Mouse (Mus musculus): ENCODE results near the gene Zgpat. TPM values are rescaled to one million over a fixed set of nuclear protein-coding genes. Genes with fewer than 3 reads are reported as not detected.

The Zgpat gene
- total and polyA plus RNA-seq, 3 experiments = 19.3 to 23.9 (median 20.9) TPM

GRCm38 (mm10) chr2:181420903-181421638 lies 56.3 kb downstream of the Zgpat start:
- Histone ChIP-seq H3K9ac (ENCODE audit: insufficient read depth, low read depth) (no peak overlapping the region), H3K9me3 (replicated peaks; ENCODE audit: low read length) (no peaks in the 10 kb centered on the region), H3K27ac (ENCODE audit: insufficient read depth, low read depth) (no peak overlapping the region), H3K36me3 (replicated peaks in 1 of 2; ENCODE audit: control insufficient read depth in 1 of 2, insufficient read depth in 1 of 2, low read length in 1 of 2) (peaks cover 11 to 69% of the 10 kb centered on the region in 2 experiments), H3K27me3 (replicated peaks) (no peaks in the 10 kb centered on the region), H3K79me2 (replicated peaks; ENCODE audit: control insufficient read depth, extremely low read depth, insufficient read depth, poor library complexity, severe bottlenecking) (no peaks in the 10 kb centered on the region), H3K4me2 (ENCODE audit: insufficient read depth, low read depth, poor library complexity, severe bottlenecking) (no peak overlapping the region), H3K4me1 (ENCODE audit: control insufficient read depth in 1 of 2, insufficient read depth in 2 of 2) (peaks cover 0 to 8% of the 10 kb centered on the region in 2 experiments; a peak in 2 of 4 replicates), H3K4me3 (replicated peaks in 1 of 3; ENCODE audit: low read depth in 2 of 3, low read length in 2 of 3, poor library complexity in 1 of 3) (no peak overlapping the region)
- in situ Hi-C loops (cut with MboI; ENCODE audit: low pct_ligation_motif_present, low pct_unique_long_range_greater_than_20kb, low sequenced_read_pairs) (no loop called here), dilution Hi-C loops (cut with MboI; ENCODE audit: extremely low pct_ligation_motif_present, extremely low pct_unique_long_range_greater_than_20kb, low sequenced_read_pairs) (no loop called here)
- no peak for DNase-seq (ENCODE audit: extremely low read depth)
- TF ChIP-seq TBP (conservative IDR thresholded peaks at IDR 0.05; ENCODE audit: low read depth, low read length) (no peak), MYC (IDR thresholded peaks at IDR 0.05; ENCODE audit: low read depth, low read length) (no peak), ZMIZ1 (IDR thresholded peaks at IDR 0.05; ENCODE audit: low read depth, low read length) (no peak), CHD1 (IDR thresholded peaks at IDR 0.05; ENCODE audit: low read depth, low read length) (no peak), ELF1 (IDR thresholded peaks at IDR 0.05; ENCODE audit: low read depth, low read length) (no peak), UBTF (IDR thresholded peaks at IDR 0.05; ENCODE audit: low read depth, low read length) (no peak), MAX (IDR thresholded peaks at IDR 0.05; ENCODE audit: low read length) (no peak)

DNA sequence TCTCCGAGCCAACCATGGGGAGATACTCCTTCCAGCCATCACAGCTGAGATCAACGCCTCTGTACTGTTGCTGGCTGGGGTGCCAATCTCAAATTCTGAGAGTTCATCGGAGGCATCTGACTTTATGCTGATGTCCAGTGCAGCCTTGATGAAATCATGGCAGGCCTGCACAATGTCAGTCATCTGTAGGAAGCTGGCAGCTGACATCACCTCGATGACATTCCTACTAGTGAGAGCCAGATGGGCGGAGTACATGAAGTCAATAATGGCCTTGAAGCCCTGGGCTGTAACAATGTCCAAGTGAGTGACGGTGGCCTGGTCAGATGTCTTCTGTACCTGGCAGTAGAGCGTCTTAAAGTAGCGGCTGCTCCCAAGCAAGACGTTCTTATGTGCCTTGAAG lies 59.1 kb downstream of the Zgpat start:
- Histone ChIP-seq H3K4me2 (ENCODE audit: insufficient read depth, low read depth, poor library complexity, severe bottlenecking) (no peak overlapping the region), H3K4me3 (replicated peaks in 1 of 3; ENCODE audit: low read depth in 2 of 3, low read length in 2 of 3, poor library complexity in 1 of 3) (no peak overlapping the region), H3K27ac (ENCODE audit: insufficient read depth, low read depth) (no peak overlapping the region), H3K36me3 (replicated peaks in 1 of 2; ENCODE audit: control insufficient read depth in 1 of 2, insufficient read depth in 1 of 2, low read length in 1 of 2) (peaks cover 11 to 59% of the 10 kb centered on the region in 2 experiments), H3K9me3 (replicated peaks; ENCODE audit: low read length) (no peaks in the 10 kb centered on the region), H3K79me2 (replicated peaks; ENCODE audit: control insufficient read depth, extremely low read depth, insufficient read depth, poor library complexity, severe bottlenecking) (no peaks in the 10 kb centered on the region), H3K9ac (ENCODE audit: insufficient read depth, low read depth) (no peak overlapping the region), H3K27me3 (replicated peaks) (no peaks in the 10 kb centered on the region), H3K4me1 (ENCODE audit: control insufficient read depth in 1 of 2, insufficient read depth in 2 of 2) (peaks cover 0 to 8% of the 10 kb centered on the region in 2 experiments; a peak in 2 of 4 replicates)
- dilution Hi-C loops (cut with MboI; ENCODE audit: extremely low pct_ligation_motif_present, extremely low pct_unique_long_range_greater_than_20kb, low sequenced_read_pairs) = no loop called here
- no peak for TF ChIP-seq HCFC1 (IDR thresholded peaks at IDR 0.05; ENCODE audit: low read depth, low read length)
- no peak for TF ChIP-seq MXI1 (IDR thresholded peaks at IDR 0.05; ENCODE audit: low read depth, low read length)
- TF ChIP-seq MAX (IDR thresholded peaks at IDR 0.05; ENCODE audit: low read length) = no peak
- no peak for TF ChIP-seq NELFE (IDR thresholded peaks at IDR 0.05; ENCODE audit: low read depth, low read length)
- no peak for TF ChIP-seq CHD1 (IDR thresholded peaks at IDR 0.05; ENCODE audit: low read depth, low read length)
- TF ChIP-seq MEF2A (IDR thresholded peaks at IDR 0.05; ENCODE audit: borderline replicate concordance, low read depth, low read length) = no peak
- TF ChIP-seq JUND (conservative IDR thresholded peaks at IDR 0.05; ENCODE audit: low read depth, low read length) = no peak
- TF ChIP-seq ETS1 (conservative IDR thresholded peaks at IDR 0.05; ENCODE audit: low read depth, low read length) = no peak
- TF ChIP-seq MAFK (IDR thresholded peaks at IDR 0.05; ENCODE audit: insufficient replicate concordance, low read length) = no peak
- no peak for TF ChIP-seq MYC (IDR thresholded peaks at IDR 0.05; ENCODE audit: low read depth, low read length)
- no peak for DNase-seq (ENCODE audit: extremely low read depth)
- in situ Hi-C loops (cut with MboI; ENCODE audit: low pct_ligation_motif_present, low pct_unique_long_range_greater_than_20kb, low sequenced_read_pairs) = no loop called here

Other genes with a start within 250 kb of the Zgpat start
- 0.04 TPM in 2 replicates for gene Kcnq2, start 229.6 kb upstream of the Zgpat start, total RNA-seq (2012; rRNA removed)
- not detected in 2 replicates for gene Kcnq2, start 229.6 kb upstream of the Zgpat start, total RNA-seq (2014; rRNA removed)
- gene Kcnq2, start 229.6 kb upstream of the Zgpat start, polyA plus RNA-seq (2012; ENCODE audit: insufficient read length, low read depth) = not detected in 2 replicates
- not detected in 2 replicates for gene Eef1a2, start 207.9 kb upstream of the Zgpat start, total RNA-seq (2012; rRNA removed)
- gene Eef1a2, start 207.9 kb upstream of the Zgpat start, total RNA-seq (2014; rRNA removed) = not detected in 2 replicates
- not detected in 2 replicates for gene Eef1a2, start 207.9 kb upstream of the Zgpat start, polyA plus RNA-seq (2012; ENCODE audit: insufficient read length, low read depth)
- gene Ppdpf, start 177.7 kb upstream of the Zgpat start, total RNA-seq (2012; rRNA removed) = 60.0 and 68.9 TPM in 2 replicates
- 57.6 and 71.2 TPM in 2 replicates for gene Ppdpf, start 177.7 kb upstream of the Zgpat start, total RNA-seq (2014; rRNA removed)
- gene Ppdpf, start 177.7 kb upstream of the Zgpat start, polyA plus RNA-seq (2012; ENCODE audit: insufficient read length, low read depth) = 75.5 and 113 TPM in 2 replicates
- gene Ptk6, start 162.1 kb upstream of the Zgpat start, total RNA-seq (2012; rRNA removed) = 0.04 and 0.17 TPM in 2 replicates
- gene Ptk6, start 162.1 kb upstream of the Zgpat start, total RNA-seq (2014; rRNA removed) = 0.05 TPM in 1 of 2 replicates, not detected in the other
- gene Ptk6, start 162.1 kb upstream of the Zgpat start, polyA plus RNA-seq (2012; ENCODE audit: insufficient read length, low read depth) = 0.07 and 0.09 TPM in 2 replicates
- 0.08 and 0.17 TPM in 2 replicates for gene Srms, start 151.7 kb upstream of the Zgpat start, total RNA-seq (2012; rRNA removed)
- gene Srms, start 151.7 kb upstream of the Zgpat start, total RNA-seq (2014; rRNA removed) = 0.13 and 0.14 TPM in 2 replicates
- 0.41 TPM in 1 of 2 replicates, not detected in the other for gene Srms, start 151.7 kb upstream of the Zgpat start, polyA plus RNA-seq (2012; ENCODE audit: insufficient read length, low read depth)
- 0.25 and 0.59 TPM in 2 replicates for gene Fndc11, start 144.9 kb upstream of the Zgpat start, total RNA-seq (2012; rRNA removed)
- gene Fndc11, start 144.9 kb upstream of the Zgpat start, total RNA-seq (2014; rRNA removed) = not detected in 2 replicates
- gene Fndc11, start 144.9 kb upstream of the Zgpat start, polyA plus RNA-seq (2012; ENCODE audit: insufficient read length, low read depth) = not detected in 2 replicates
- 14.8 and 18.3 TPM in 2 replicates for gene Helz2, start 122.9 kb upstream of the Zgpat start, total RNA-seq (2012; rRNA removed)
- 4.8 and 5.6 TPM in 2 replicates for gene Helz2, start 122.9 kb upstream of the Zgpat start, total RNA-seq (2014; rRNA removed)
- 16.0 and 18.0 TPM in 2 replicates for gene Helz2, start 122.9 kb upstream of the Zgpat start, polyA plus RNA-seq (2012; ENCODE audit: insufficient read length, low read depth)
- gene Gmeb2, start 76.9 kb upstream of the Zgpat start, total RNA-seq (2012; rRNA removed) = 14.2 and 17.3 TPM in 2 replicates
- 11.1 and 11.6 TPM in 2 replicates for gene Gmeb2, start 76.9 kb upstream of the Zgpat start, total RNA-seq (2014; rRNA removed)
- gene Gmeb2, start 76.9 kb upstream of the Zgpat start, polyA plus RNA-seq (2012; ENCODE audit: insufficient read length, low read depth) = 20.4 and 20.7 TPM in 2 replicates
- gene Stmn3, start 50.4 kb upstream of the Zgpat start, total RNA-seq (2012; rRNA removed) = not detected in 2 replicates
- not detected in 2 replicates for gene Stmn3, start 50.4 kb upstream of the Zgpat start, total RNA-seq (2014; rRNA removed)
- not detected in 2 replicates for gene Stmn3, start 50.4 kb upstream of the Zgpat start, polyA plus RNA-seq (2012; ENCODE audit: insufficient read length, low read depth)
- gene Rtel1, start 45.2 kb upstream of the Zgpat start, total RNA-seq (2012; rRNA removed) = 65.4 and 83.8 TPM in 2 replicates
- 67.6 and 74.9 TPM in 2 replicates for gene Rtel1, start 45.2 kb upstream of the Zgpat start, total RNA-seq (2014; rRNA removed)
- 70.7 and 89.2 TPM in 2 replicates for gene Rtel1, start 45.2 kb upstream of the Zgpat start, polyA plus RNA-seq (2012; ENCODE audit: insufficient read length, low read depth)
- gene Arfrp1, start 476 bp downstream of the Zgpat start, total RNA-seq (2012; rRNA removed) = 29.2 and 35.5 TPM in 2 replicates
- gene Arfrp1, start 476 bp downstream of the Zgpat start, total RNA-seq (2014; rRNA removed) = 45.3 and 46.0 TPM in 2 replicates
- 55.6 and 72.7 TPM in 2 replicates for gene Arfrp1, start 476 bp downstream of the Zgpat start, polyA plus RNA-seq (2012; ENCODE audit: insufficient read length, low read depth)
- 59.7 and 61.8 TPM in 2 replicates for gene Lime1, start 15.2 kb downstream of the Zgpat start, total RNA-seq (2012; rRNA removed)
- 61.5 and 67.0 TPM in 2 replicates for gene Lime1, start 15.2 kb downstream of the Zgpat start, total RNA-seq (2014; rRNA removed)
- gene Lime1, start 15.2 kb downstream of the Zgpat start, polyA plus RNA-seq (2012; ENCODE audit: insufficient read length, low read depth) = 70.7 and 73.9 TPM in 2 replicates
- gene Zbtb46, start 94.5 kb downstream of the Zgpat start, total RNA-seq (2012; rRNA removed) = 4.1 and 9.3 TPM in 2 replicates
- gene Zbtb46, start 94.5 kb downstream of the Zgpat start, total RNA-seq (2014; rRNA removed) = 6.2 and 6.7 TPM in 2 replicates
- 5.3 and 6.0 TPM in 2 replicates for gene Zbtb46, start 94.5 kb downstream of the Zgpat start, polyA plus RNA-seq (2012; ENCODE audit: insufficient read length, low read depth)
- 0.13 TPM in 1 of 2 replicates, not detected in the other for gene Abhd16b, start 128.3 kb downstream of the Zgpat start, total RNA-seq (2012; rRNA removed)
- not detected in 2 replicates for gene Abhd16b, start 128.3 kb downstream of the Zgpat start, total RNA-seq (2014; rRNA removed)
- 0.45 TPM in 1 of 2 replicates, not detected in the other for gene Abhd16b, start 128.3 kb downstream of the Zgpat start, polyA plus RNA-seq (2012; ENCODE audit: insufficient read length, low read depth)
- 80.7 and 90.4 TPM in 2 replicates for gene Tpd52l2, start 132.2 kb downstream of the Zgpat start, total RNA-seq (2012; rRNA removed)
- gene Tpd52l2, start 132.2 kb downstream of the Zgpat start, total RNA-seq (2014; rRNA removed) = 126 and 127 TPM in 2 replicates
- 92.0 and 92.1 TPM in 2 replicates for gene Tpd52l2, start 132.2 kb downstream of the Zgpat start, polyA plus RNA-seq (2012; ENCODE audit: insufficient read length, low read depth)
- gene Dnajc5, start 155.6 kb downstream of the Zgpat start, total RNA-seq (2012; rRNA removed) = 54.5 and 57.6 TPM in 2 replicates
- 45.5 and 51.1 TPM in 2 replicates for gene Dnajc5, start 155.6 kb downstream of the Zgpat start, total RNA-seq (2014; rRNA removed)
- gene Dnajc5, start 155.6 kb downstream of the Zgpat start, polyA plus RNA-seq (2012; ENCODE audit: insufficient read length, low read depth) = 54.6 and 62.7 TPM in 2 replicates
- gene Uckl1, start 220.0 kb downstream of the Zgpat start, total RNA-seq (2012; rRNA removed) = 20.3 and 31.9 TPM in 2 replicates
- 18.6 and 18.7 TPM in 2 replicates for gene Uckl1, start 220.0 kb downstream of the Zgpat start, total RNA-seq (2014; rRNA removed)
- gene Uckl1, start 220.0 kb downstream of the Zgpat start, polyA plus RNA-seq (2012; ENCODE audit: insufficient read length, low read depth) = 16.0 and 18.0 TPM in 2 replicates
- gene Prpf6, start 226.9 kb downstream of the Zgpat start, total RNA-seq (2012; rRNA removed) = 48.1 and 52.7 TPM in 2 replicates
- 28.3 and 28.8 TPM in 2 replicates for gene Prpf6, start 226.9 kb downstream of the Zgpat start, total RNA-seq (2014; rRNA removed)
- 53.8 and 62.4 TPM in 2 replicates for gene Prpf6, start 226.9 kb downstream of the Zgpat start, polyA plus RNA-seq (2012; ENCODE audit: insufficient read length, low read depth)
- 16.6 and 18.1 TPM in 2 replicates for gene Zfp512b, start 227.9 kb downstream of the Zgpat start, total RNA-seq (2012; rRNA removed)
- gene Zfp512b, start 227.9 kb downstream of the Zgpat start, total RNA-seq (2014; rRNA removed) = 11.0 TPM in 2 replicates
- gene Zfp512b, start 227.9 kb downstream of the Zgpat start, polyA plus RNA-seq (2012; ENCODE audit: insufficient read length, low read depth) = 26.8 and 27.1 TPM in 2 replicates
- 2.7 and 3.8 TPM in 2 replicates for gene Samd10, start 234.3 kb downstream of the Zgpat start, total RNA-seq (2012; rRNA removed)
- 0.32 TPM in 1 of 2 replicates, not detected in the other for gene Samd10, start 234.3 kb downstream of the Zgpat start, total RNA-seq (2014; rRNA removed)
- 0.38 and 0.66 TPM in 2 replicates for gene Samd10, start 234.3 kb downstream of the Zgpat start, polyA plus RNA-seq (2012; ENCODE audit: insufficient read length, low read depth)

Data from CH12.LX (cell line).